Mouse (Mus musculus): ENCODE measurements around the gene Krt26. TPM values are rescaled to one million over a fixed set of nuclear protein-coding genes. Genes with fewer than 3 reads are reported as not detected.
A peak's percentile ranks its signal among the peaks of the same experiment; 100 is the strongest.

The Krt26 gene
- not detected for total RNA-seq (2021)
- long read RNA-seq, experiment 1 = 0 reads
- long read RNA-seq, experiment 2 = 0 reads

GRCm38 (mm10) chr11:99337866-99338265 lies at the start of gene Krt26:
Gene Krt26 (minus strand): TSS chr11:99337966.
- DNase-seq = no peak

GRCm38 (mm10) chr11:99385813-99386721 lies 48.3 kb upstream of the Krt26 start:
- DNase-seq = peak; percentile 91

GRCm38 (mm10) chr11:99379568-99379967 lies 41.8 kb upstream of the Krt26 start:
- DNase-seq = peak; percentile 30

- no peak for DNase-seq
Measured at GRCm38 (mm10) chr11:99374803-99375202, 37.0 kb upstream of the Krt26 start, which contains the start of gene Krt28. Gene Krt28 (minus strand): TSS chr11:99374903.

GRCm38 (mm10) chr11:99369853-99370451 lies 32.2 kb upstream of the Krt26 start:
- DNase-seq = no peak

- DNase-seq = no peak
Measured at GRCm38 (mm10) chr11:99369229-99369628, 31.5 kb upstream of the Krt26 start.

GRCm38 (mm10) chr11:99366791-99367190 lies 29.0 kb upstream of the Krt26 start:
- DNase-seq = no peak

GRCm38 (mm10) chr11:99364412-99364811 lies 26.6 kb upstream of the Krt26 start:
- DNase-seq = no peak

GRCm38 (mm10) chr11:99361423-99361822 lies 23.7 kb upstream of the Krt26 start:
- no peak for DNase-seq

- no peak for DNase-seq
Measured at GRCm38 (mm10) chr11:99351004-99351403, 13.2 kb upstream of the Krt26 start, which contains the start of gene Krt27. Gene Krt27 (minus strand): TSS chr11:99351104.

- DNase-seq = no peak
Measured at GRCm38 (mm10) chr11:99339299-99339847, 1.6 kb upstream of the Krt26 start.

GRCm38 (mm10) chr11:99333426-99333825 lies 4.3 kb downstream of the Krt26 start:
- no peak for DNase-seq

GRCm38 (mm10) chr11:99329655-99330054 lies 8.1 kb downstream of the Krt26 start:
- no peak for DNase-seq

- DNase-seq = no peak
Measured at GRCm38 (mm10) chr11:99322851-99323250, 14.9 kb downstream of the Krt26 start, which contains the start of gene Krt25. Gene Krt25 (minus strand): TSS chr11:99322951.

GRCm38 (mm10) chr11:99321094-99321493 lies 16.7 kb downstream of the Krt26 start:
- no peak for DNase-seq

GRCm38 (mm10) chr11:99319127-99319526 lies 18.6 kb downstream of the Krt26 start:
- no peak for DNase-seq

- DNase-seq = no peak
Measured at GRCm38 (mm10) chr11:99316543-99316942, 21.2 kb downstream of the Krt26 start.

GRCm38 (mm10) chr11:99314594-99314993 lies 23.2 kb downstream of the Krt26 start:
- DNase-seq = no peak

- DNase-seq = no peak
Measured at GRCm38 (mm10) chr11:99310882-99311281, 26.9 kb downstream of the Krt26 start.

GRCm38 (mm10) chr11:99307579-99307978 lies 30.2 kb downstream of the Krt26 start:
- DNase-seq = no peak

GRCm38 (mm10) chr11:99295039-99295438 lies 42.7 kb downstream of the Krt26 start:
- DNase-seq = no peak

GRCm38 (mm10) chr11:99292846-99293245 lies 44.9 kb downstream of the Krt26 start:
- DNase-seq = no peak

GRCm38 (mm10) chr11:99284833-99285312 lies 52.9 kb downstream of the Krt26 start, which contains the start of gene Krt24:
Gene Krt24 (minus strand): TSS chr11:99285262.
- DNase-seq = no peak
